Mouse (Mus musculus): Measurements from ENCODE around the gene Wnt16. TPM values are rescaled to one million over a fixed set of nuclear protein-coding genes. Genes with fewer than 3 reads are reported as not detected.
A peak's percentile ranks its signal among the peaks of the same experiment; 100 is the strongest.
"Not testable (repeated sequence)": the region's sequence is repeated elsewhere in the genome, so short reads cannot be mapped to it uniquely, and the experiment has no call there.

Wnt16 gene
- 0.25 TPM in 1 of 2 replicates, not detected in the other for polyA plus RNA-seq (2015; fragmentation: Nextera tagmentation; extraction: Ambion mirVana)

DNA sequence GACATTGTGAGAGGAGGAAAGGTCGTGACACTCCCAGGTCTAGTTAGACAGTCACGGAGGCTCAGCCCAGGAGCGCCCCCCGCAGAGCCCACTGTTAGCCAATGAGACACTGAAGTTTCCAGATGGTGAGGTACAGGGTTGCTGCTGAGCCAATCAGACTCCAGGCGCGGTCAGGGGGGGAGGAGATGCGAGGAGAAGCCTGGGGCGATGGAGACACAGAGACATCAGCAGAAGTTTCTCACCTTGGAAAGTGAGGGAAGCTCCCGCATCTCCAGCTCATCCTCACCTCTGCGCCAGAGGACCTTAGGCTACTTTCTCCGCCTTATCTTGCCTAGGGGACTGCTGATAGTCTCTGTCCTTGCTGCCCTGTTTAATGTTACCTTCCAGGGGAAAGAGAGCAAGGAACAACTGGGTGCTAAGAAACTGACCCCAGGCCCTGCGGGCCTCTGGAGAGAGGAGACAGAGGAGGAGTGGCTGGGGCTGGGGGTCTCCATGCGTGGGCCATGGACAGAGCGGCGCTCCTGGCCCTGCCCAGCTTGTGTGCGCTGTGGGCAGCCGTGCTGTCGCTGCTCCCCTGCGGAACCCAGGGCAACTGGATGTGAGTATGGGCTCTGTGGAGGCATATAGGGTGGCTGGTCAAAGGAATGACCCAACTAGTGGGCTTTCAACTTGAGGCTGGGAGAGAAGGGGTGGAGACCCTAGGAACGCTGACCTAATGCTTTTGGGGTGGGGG lies at the start of gene Wnt16:
TSS of gene Wnt16 (plus strand) at position 224 of the 733 bp plus-strand sequence.
- Histone ChIP-seq H3K4me2 (ENCODE audit: low read length) (peak within 1 kb of the TSS; percentile 72), H3K27me3 (ENCODE audit: control insufficient read depth, insufficient read depth, low read depth, low read length) (peaks cover 18% of the 10 kb centered on the region), H3K9ac (ENCODE audit: low read depth, low read length) (peak within 1 kb of the TSS; percentile 4; the same call in 1 of the 2 replicates), H3K4me1 (ENCODE audit: control insufficient read depth, insufficient read depth, low read length) (peaks cover 14% of the 10 kb centered on the region), H3K27ac (ENCODE audit: low read length) (no peak within 1 kb of the TSS), H3K4me3 (ENCODE audit: low read depth, low read length) (peak within 1 kb of the TSS; percentile 41), H3K36me3 (ENCODE audit: control insufficient read depth, insufficient read depth, low read length) (no peaks in the 10 kb centered on the region), H3K9me3 (replicated peaks; ENCODE audit: control insufficient read depth, low read length, poor library complexity, severe bottlenecking) (no peaks in the 10 kb centered on the region)
- peak; percentile 77 for ATAC-seq
- WGBS: 1% methylated on average over 20 of the region's 20 CpGs

DNA sequence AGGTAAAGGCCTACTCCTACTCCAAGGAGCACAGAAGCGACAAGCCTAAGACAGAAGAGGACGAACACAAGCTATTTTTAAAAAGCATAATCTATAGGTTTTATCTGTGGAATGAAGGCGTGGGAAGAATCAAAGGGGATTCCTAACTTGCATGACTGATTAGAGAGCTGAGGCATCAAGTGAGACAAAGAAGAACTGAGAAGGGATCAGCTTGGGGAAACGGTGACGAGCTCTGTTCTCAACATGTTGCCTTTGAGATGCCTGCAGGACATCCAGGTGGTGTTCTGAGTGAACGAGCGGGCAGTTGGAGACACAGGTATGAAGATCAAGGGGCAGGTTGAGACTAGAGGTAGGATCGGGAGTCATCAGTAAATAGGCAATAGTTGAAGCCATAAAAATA lies 44.7 kb upstream of the Wnt16 start:
- Histone ChIP-seq H3K27ac (ENCODE audit: low read length) (no peak overlapping the region), H3K9ac (ENCODE audit: low read depth, low read length) (no peak overlapping the region), H3K4me1 (ENCODE audit: control insufficient read depth, insufficient read depth, low read length) (no peaks in the 10 kb centered on the region), H3K27me3 (ENCODE audit: control insufficient read depth, insufficient read depth, low read depth, low read length) (no peaks in the 10 kb centered on the region), H3K9me3 (replicated peaks; ENCODE audit: control insufficient read depth, low read length, poor library complexity, severe bottlenecking) (no peaks in the 10 kb centered on the region), H3K4me2 (ENCODE audit: low read length) (no peak overlapping the region), H3K4me3 (ENCODE audit: low read depth, low read length) (no peak overlapping the region), H3K36me3 (ENCODE audit: control insufficient read depth, insufficient read depth, low read length) (no peaks in the 10 kb centered on the region)
- WGBS: 64% methylated on average over 8 of the region's 8 CpGs
- ATAC-seq: no peak

DNA sequence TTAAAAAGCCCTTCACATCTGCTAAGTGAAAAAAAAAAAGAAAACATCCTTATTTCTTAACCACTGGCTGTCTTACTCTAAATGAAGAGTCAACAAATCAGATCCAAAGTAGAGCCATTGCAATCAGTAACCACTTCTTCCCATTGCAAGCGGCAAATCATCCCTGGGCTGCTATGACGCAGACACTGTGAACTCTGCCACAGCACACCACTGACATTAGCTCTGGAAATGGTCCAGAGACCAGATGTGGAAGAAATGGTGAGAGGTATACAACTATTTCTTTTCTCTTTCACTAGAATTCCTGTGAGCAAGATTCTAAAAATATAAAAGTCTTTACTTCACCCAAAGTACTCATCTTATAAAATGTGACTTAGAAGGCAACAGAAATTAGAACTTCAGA lies 41.3 kb upstream of the Wnt16 start:
- no peaks in the 10 kb centered on the region for H3K9me3 ChIP-seq (replicated peaks; ENCODE audit: control insufficient read depth, low read length, poor library complexity, severe bottlenecking)
- no peak for ATAC-seq
- H3K27ac ChIP-seq (ENCODE audit: low read length): no peak overlapping the region
- H3K36me3 ChIP-seq (ENCODE audit: control insufficient read depth, insufficient read depth, low read length): no peaks in the 10 kb centered on the region
- no peak overlapping the region for H3K4me2 ChIP-seq (ENCODE audit: low read length)
- H3K27me3 ChIP-seq (ENCODE audit: control insufficient read depth, insufficient read depth, low read depth, low read length): no peaks in the 10 kb centered on the region
- H3K4me3 ChIP-seq (ENCODE audit: low read depth, low read length): no peak overlapping the region
- H3K4me1 ChIP-seq (ENCODE audit: control insufficient read depth, insufficient read depth, low read length): no peaks in the 10 kb centered on the region
- no peak overlapping the region for H3K9ac ChIP-seq (ENCODE audit: low read depth, low read length)
- 97% methylated on average over 2 of the region's 2 CpGs for WGBS

DNA sequence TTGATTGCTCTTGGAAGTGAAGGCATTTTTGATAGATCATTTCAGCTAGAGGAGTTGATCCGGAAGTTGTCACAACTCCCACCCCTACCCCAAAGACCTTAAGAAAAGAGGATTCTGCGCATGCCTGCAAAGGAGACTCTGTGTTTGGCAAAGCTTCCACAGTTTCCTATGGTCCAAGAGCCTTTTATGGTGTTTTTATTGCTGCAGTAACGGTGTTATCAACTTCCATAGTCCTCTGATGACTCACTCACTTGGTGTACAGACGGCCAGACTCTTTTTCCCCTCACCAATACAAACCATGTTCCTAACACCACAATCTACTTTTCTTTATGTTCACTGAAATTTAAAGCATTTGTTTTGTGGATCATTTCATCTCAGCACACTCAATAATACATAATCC lies 29.2 kb upstream of the Wnt16 start:
- H3K9me3 ChIP-seq (replicated peaks; ENCODE audit: control insufficient read depth, low read length, poor library complexity, severe bottlenecking): no peaks in the 10 kb centered on the region
- H3K27ac ChIP-seq (ENCODE audit: low read length): no peak overlapping the region
- WGBS: 93% methylated on average over 4 of the region's 4 CpGs
- H3K36me3 ChIP-seq (ENCODE audit: control insufficient read depth, insufficient read depth, low read length): no peaks in the 10 kb centered on the region
- H3K4me2 ChIP-seq (ENCODE audit: low read length): no peak overlapping the region
- H3K4me1 ChIP-seq (ENCODE audit: control insufficient read depth, insufficient read depth, low read length): no peaks in the 10 kb centered on the region
- H3K27me3 ChIP-seq (ENCODE audit: control insufficient read depth, insufficient read depth, low read depth, low read length): no peaks in the 10 kb centered on the region
- no peak overlapping the region for H3K4me3 ChIP-seq (ENCODE audit: low read depth, low read length)
- ATAC-seq: no peak
- H3K9ac ChIP-seq (ENCODE audit: low read depth, low read length): no peak overlapping the region

DNA sequence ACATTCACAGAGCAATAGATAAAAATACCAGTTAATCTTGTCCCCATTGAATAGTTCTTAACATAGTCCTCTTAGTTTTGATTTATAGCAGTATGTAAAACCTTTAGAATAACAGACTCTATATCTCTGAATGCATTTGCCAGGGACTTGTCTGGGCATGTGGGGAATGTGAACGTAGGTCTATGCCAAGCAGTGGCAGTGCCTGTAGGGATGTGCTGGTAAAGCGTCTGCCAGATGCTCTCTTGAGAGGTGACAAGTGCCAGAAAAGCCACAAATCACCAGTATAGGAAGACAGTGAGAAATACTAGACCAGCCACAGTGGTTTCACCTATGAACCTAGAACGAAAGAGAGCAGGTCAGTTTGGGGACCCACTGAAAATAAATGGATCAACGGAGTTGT lies 25.5 kb upstream of the Wnt16 start:
- Histone ChIP-seq H3K36me3 (ENCODE audit: control insufficient read depth, insufficient read depth, low read length) (no peaks in the 10 kb centered on the region), H3K9me3 (replicated peaks; ENCODE audit: control insufficient read depth, low read length, poor library complexity, severe bottlenecking) (no peaks in the 10 kb centered on the region), H3K4me2 (ENCODE audit: low read length) (no peak overlapping the region), H3K4me1 (ENCODE audit: control insufficient read depth, insufficient read depth, low read length) (no peaks in the 10 kb centered on the region), H3K27ac (ENCODE audit: low read length) (no peak overlapping the region), H3K4me3 (ENCODE audit: low read depth, low read length) (no peak overlapping the region), H3K9ac (ENCODE audit: low read depth, low read length) (no peak overlapping the region), H3K27me3 (ENCODE audit: control insufficient read depth, insufficient read depth, low read depth, low read length) (no peaks in the 10 kb centered on the region)
- no peak for ATAC-seq
- WGBS: 80% methylated on average over 4 of the region's 4 CpGs

DNA sequence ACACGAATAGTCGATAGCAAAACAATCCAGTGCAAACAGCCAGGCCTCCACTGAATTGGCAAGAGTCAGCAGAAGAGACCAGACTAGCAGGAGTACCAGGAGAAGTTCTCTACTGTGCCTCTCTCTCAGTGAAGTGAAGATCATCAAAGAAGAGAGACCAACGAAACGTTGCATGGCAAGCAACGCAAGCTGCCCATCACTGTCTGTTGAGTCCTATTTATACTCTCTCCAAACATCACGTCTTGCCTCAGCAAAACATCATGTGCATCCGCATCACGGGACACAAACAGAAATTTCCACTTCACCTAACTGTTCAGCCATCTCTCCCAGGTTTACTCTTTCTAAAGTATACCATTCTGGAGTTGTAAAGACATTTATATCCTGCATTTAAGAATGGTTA lies 23.9 kb upstream of the Wnt16 start:
- H3K27me3 ChIP-seq (ENCODE audit: control insufficient read depth, insufficient read depth, low read depth, low read length); H3K36me3 ChIP-seq (ENCODE audit: control insufficient read depth, insufficient read depth, low read length); H3K4me2 ChIP-seq (ENCODE audit: low read length); H3K27ac ChIP-seq (ENCODE audit: low read length); ATAC-seq; H3K4me1 ChIP-seq (ENCODE audit: control insufficient read depth, insufficient read depth, low read length); H3K9ac ChIP-seq (ENCODE audit: low read depth, low read length); H3K9me3 ChIP-seq (replicated peaks; ENCODE audit: control insufficient read depth, low read length, poor library complexity, severe bottlenecking); H3K4me3 ChIP-seq (ENCODE audit: low read depth, low read length): not testable (repeated sequence)
- WGBS: 86% methylated on average over 8 of the region's 8 CpGs

DNA sequence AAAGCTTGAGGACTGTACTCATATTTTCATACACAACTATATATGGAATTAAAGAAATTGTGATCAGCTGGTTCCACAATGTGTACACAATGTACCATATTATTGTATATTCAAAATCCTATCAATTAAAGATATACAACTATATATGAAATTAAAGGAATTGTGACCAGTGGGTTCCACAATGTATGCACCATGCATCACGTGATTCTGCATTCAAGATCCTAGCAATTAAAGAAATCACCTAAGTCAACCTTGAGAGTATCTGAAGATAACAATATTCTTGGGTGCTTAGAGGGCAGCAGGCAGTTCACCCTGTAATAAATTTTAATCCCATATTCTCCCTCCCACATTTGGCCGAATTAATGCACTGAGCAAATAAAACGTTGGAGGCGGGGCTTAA lies 22.0 kb upstream of the Wnt16 start:
- Histone ChIP-seq H3K4me1 (ENCODE audit: control insufficient read depth, insufficient read depth, low read length) (no peaks in the 10 kb centered on the region), H3K4me2 (ENCODE audit: low read length) (no peak overlapping the region), H3K9me3 (replicated peaks; ENCODE audit: control insufficient read depth, low read length, poor library complexity, severe bottlenecking) (no peaks in the 10 kb centered on the region), H3K4me3 (ENCODE audit: low read depth, low read length) (no peak overlapping the region), H3K9ac (ENCODE audit: low read depth, low read length) (no peak overlapping the region), H3K27ac (ENCODE audit: low read length) (no peak overlapping the region), H3K27me3 (ENCODE audit: control insufficient read depth, insufficient read depth, low read depth, low read length) (no peaks in the 10 kb centered on the region), H3K36me3 (ENCODE audit: control insufficient read depth, insufficient read depth, low read length) (no peaks in the 10 kb centered on the region)
- 90% methylated on average over 4 of the region's 4 CpGs for WGBS
- no peak for ATAC-seq

DNA sequence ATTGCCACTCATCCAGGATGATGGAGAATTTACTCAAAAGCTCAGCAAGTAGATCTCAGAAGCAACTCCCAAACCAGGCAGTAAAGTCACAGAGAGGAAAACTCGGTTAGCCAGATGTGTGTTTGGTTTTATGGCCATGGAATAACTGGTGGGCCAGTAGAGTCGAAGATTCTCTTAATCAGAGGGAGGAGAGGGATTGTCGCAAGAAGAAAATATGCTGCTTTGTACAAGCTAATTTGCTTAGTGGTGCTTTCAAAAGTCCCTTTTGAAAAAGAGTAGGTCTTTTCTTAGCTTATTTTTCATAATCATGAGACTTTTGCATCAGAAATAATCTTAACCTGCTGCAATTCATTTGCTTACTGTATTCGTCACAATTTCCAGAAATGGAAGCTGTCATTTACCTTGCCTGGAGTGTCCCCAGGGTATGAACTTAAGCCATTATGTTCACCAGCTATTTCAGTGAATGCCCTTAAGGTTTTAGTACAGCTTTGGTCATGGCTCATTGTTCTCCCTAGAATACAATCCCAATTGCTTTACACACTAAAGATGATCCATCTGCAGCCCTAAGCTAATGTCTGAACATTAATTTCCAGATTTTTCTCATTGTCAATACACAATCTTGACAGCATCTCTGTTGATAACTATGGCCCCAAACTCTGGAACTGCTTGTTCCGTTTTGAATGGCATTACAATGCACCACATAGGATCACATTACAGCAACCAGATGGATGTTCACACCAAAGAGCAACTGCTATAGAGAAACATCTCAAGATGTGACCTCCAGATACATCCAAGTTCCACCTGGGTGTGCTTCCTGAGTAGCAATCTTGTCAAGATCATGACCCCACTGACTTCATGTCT lies 20.0 kb upstream of the Wnt16 start:
- ATAC-seq: no peak
- Histone ChIP-seq H3K36me3 (ENCODE audit: control insufficient read depth, insufficient read depth, low read length) (no peaks in the 10 kb centered on the region), H3K9ac (ENCODE audit: low read depth, low read length) (no peak overlapping the region), H3K4me3 (ENCODE audit: low read depth, low read length) (no peak overlapping the region), H3K4me2 (ENCODE audit: low read length) (no peak overlapping the region), H3K9me3 (replicated peaks; ENCODE audit: control insufficient read depth, low read length, poor library complexity, severe bottlenecking) (no peaks in the 10 kb centered on the region), H3K27me3 (ENCODE audit: control insufficient read depth, insufficient read depth, low read depth, low read length) (no peaks in the 10 kb centered on the region), H3K4me1 (ENCODE audit: control insufficient read depth, insufficient read depth, low read length) (no peaks in the 10 kb centered on the region), H3K27ac (ENCODE audit: low read length) (no peak overlapping the region)
- WGBS: 86% methylated on average over 5 of the region's 5 CpGs

DNA sequence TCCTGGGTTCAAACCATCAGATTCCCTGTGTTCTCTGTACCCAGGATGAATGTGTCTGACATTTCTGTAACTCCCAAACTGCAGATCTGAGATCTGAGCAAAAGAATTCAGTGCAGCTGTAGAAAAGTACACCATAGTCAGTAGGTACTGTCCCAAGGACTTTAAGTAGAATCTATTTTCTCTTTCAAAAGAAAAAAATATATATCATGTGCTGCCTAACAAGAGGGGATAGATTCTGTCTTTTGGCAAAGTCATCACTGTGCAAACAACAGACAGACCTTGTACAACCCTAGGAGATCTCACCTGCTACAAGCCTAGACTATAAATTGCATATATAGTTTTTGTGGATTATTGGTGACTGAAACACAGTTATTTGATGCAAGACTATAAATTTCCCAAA lies 19.4 kb upstream of the Wnt16 start:
- Histone ChIP-seq H3K9me3 (replicated peaks; ENCODE audit: control insufficient read depth, low read length, poor library complexity, severe bottlenecking) (no peaks in the 10 kb centered on the region), H3K4me2 (ENCODE audit: low read length) (no peak overlapping the region), H3K4me1 (ENCODE audit: control insufficient read depth, insufficient read depth, low read length) (no peaks in the 10 kb centered on the region), H3K27me3 (ENCODE audit: control insufficient read depth, insufficient read depth, low read depth, low read length) (no peaks in the 10 kb centered on the region), H3K27ac (ENCODE audit: low read length) (no peak overlapping the region), H3K4me3 (ENCODE audit: low read depth, low read length) (no peak overlapping the region), H3K36me3 (ENCODE audit: control insufficient read depth, insufficient read depth, low read length) (no peaks in the 10 kb centered on the region), H3K9ac (ENCODE audit: low read depth, low read length) (no peak overlapping the region)
- no peak for ATAC-seq
